Mouse (Mus musculus) forebrain, embryonic 16.5 days (tissue): ENCODE data around the gene Mad1l1. TPM values are rescaled to one million over a fixed set of nuclear protein-coding genes. Genes with fewer than 3 reads are reported as not detected.

Experiments
- ATAC-seq: fragments of 200-750 bp; cut with Nextera tagmentation; 2 replicates; pipeline ENCODE4 v1.8.0; 2017; ENCODE audit warnings: mild to moderate bottlenecking, moderate library complexity
- H3K27ac ChIP-seq: fragments of 300-500 bp; sonication (generic); 2 replicates; pipeline ENCODE4 v1.5.1; 2014; ENCODE audit warnings: low read length, control low read depth
- H3K27me3 ChIP-seq: fragments of 300-500 bp; sonication (generic); replicated peaks from 2 replicates; pipeline ENCODE4 v1.6.1; 2014; ENCODE audit warnings: low read length; ENCODE audit not compliant: control insufficient read depth, insufficient read depth
- H3K36me3 ChIP-seq: fragments of 300-500 bp; sonication (generic); 2 replicates; pipeline ENCODE4 v1.6.1; 2014; ENCODE audit not compliant: control insufficient read depth, insufficient read depth
- H3K4me1 ChIP-seq: fragments of 300-500 bp; sonication (generic); replicated peaks from 2 replicates; pipeline ENCODE4 v1.6.1; 2014; ENCODE audit warnings: low read length; ENCODE audit not compliant: control insufficient read depth, insufficient read depth
- H3K4me2 ChIP-seq: fragments of 300-500 bp; sonication (generic); 2 replicates; pipeline ENCODE4 v1.6.1; 2014; ENCODE audit warnings: mild to moderate bottlenecking, low read length, control low read depth
- H3K4me3 ChIP-seq: fragments of 300-500 bp; sonication (generic); replicated peaks from 2 replicates; pipeline ENCODE4 v1.5.1; 2014; ENCODE audit warnings: mild to moderate bottlenecking, low read length, control low read depth
- H3K9ac ChIP-seq: fragments of 300-500 bp; sonication (generic); replicated peaks from 2 replicates; pipeline ENCODE4 v1.6.1; 2014; ENCODE audit warnings: low read depth, low read length, control low read depth
- H3K9me3 ChIP-seq: fragments of 300-500 bp; sonication (generic); 2 replicates; pipeline ENCODE4 v1.6.1; 2016; ENCODE audit warnings: low read length; ENCODE audit not compliant: control insufficient read depth
- WGBS: fragments of 180-500 bp; shearing (Covaris S2); extraction: QIAGEN DNeasy Blood & Tissue Kit; methylation state at CpG from one replicate; pipeline ENCODE4 v1.1.7; 2014; 5-methylcytosine and 5-hydroxymethylcytosine counted together
- polyA plus RNA-seq: library from polyadenylated mRNA; unstranded; fragments of >200 nt; fragmentation: Nextera tagmentation; extraction: Ambion mirVana; gene quantifications from 2 replicates; pipeline ENCODE4 v1.2.1, GENCODE M21; 2015

Gene Mad1l1
- polyA plus RNA-seq, 1 experiment from 2014 or later, result 33.4 TPM

DNA sequence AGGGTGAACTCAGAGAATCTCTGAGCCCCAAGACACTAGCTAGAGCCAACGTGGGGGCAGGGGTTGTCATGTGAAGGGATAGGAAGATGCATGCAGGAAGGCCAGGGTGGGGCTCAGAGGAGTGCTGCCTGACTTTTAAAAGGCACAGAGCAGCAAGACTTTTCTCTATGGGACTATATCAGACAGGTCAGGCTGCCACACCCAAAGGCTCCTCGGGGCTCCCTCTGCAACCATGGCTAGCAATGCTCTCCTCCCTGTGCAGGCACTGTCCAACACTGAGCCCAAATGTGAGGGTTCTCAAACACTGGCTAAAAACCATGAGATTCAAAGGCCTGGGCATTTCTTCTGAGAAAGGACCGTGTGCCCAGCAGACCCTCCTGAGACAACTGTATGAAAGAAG lies 82.5 kb downstream of the Mad1l1 start:
- no peak overlapping the region for H3K4me2 ChIP-seq
- no peaks in the 10 kb centered on the region for H3K9me3 ChIP-seq
- no peak for ATAC-seq
- no peak overlapping the region for H3K4me3 ChIP-seq
- no peaks in the 10 kb centered on the region; the same call in 1 of the 2 replicates for H3K4me1 ChIP-seq
- WGBS, result 87% methylated on average over 3 of the region's 3 CpGs
- H3K9ac ChIP-seq, result no peak overlapping the region
- no peaks in the 10 kb centered on the region for H3K27me3 ChIP-seq
- H3K27ac ChIP-seq, result no peak overlapping the region
- H3K36me3 ChIP-seq, result no peaks in the 10 kb centered on the region

DNA sequence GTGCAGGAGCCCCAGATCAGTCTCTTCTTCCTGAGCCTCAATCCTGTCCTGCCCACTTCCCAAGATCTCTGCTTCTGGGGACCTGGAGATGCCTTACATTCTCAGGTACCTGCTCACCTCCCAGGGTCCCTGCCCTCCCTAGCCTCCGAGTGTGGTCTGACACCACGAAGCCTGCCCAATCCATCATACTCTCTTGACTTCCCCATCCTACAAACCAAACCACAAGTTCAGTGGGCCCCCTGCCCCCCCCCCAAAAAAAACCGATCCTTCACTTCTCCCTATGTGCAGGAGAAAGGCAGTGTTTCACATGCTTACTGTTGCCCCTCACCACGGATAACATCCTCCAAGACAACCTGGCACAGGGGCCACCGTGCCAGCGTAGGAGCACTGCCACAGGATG lies 90.5 kb downstream of the Mad1l1 start:
- no peak overlapping the region for H3K9ac ChIP-seq
- H3K27ac ChIP-seq, result no peak overlapping the region
- no peaks in the 10 kb centered on the region; the same call in 1 of the 2 replicates for H3K4me1 ChIP-seq
- H3K27me3 ChIP-seq, result no peaks in the 10 kb centered on the region
- no peaks in the 10 kb centered on the region for H3K9me3 ChIP-seq
- no peaks in the 10 kb centered on the region for H3K36me3 ChIP-seq
- H3K4me2 ChIP-seq, result no peak overlapping the region
- ATAC-seq, result no peak
- WGBS, result 93% methylated on average over 6 of the region's 6 CpGs
- no peak overlapping the region for H3K4me3 ChIP-seq

DNA sequence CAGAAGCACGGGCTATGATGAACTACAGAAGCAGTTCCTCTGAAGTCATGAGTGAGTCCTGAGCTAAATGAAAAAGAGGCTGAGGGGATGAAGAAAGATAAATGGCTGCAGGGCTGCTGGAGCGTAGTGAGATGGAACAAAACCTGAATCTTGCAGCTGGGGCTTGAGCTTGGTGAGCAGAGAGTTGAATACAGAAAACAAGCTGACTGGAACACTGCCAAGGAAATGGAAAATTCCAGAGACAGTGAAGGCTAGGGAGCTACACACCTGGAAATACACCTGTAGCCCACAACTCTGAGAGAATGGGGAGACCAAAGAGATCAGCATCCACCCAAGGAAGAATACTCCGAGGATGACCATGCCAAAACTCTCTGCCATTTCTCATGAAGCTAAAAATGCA lies 93.0 kb downstream of the Mad1l1 start:
- no peaks in the 10 kb centered on the region for H3K27me3 ChIP-seq
- H3K9me3 ChIP-seq, result no peaks in the 10 kb centered on the region
- H3K4me2 ChIP-seq, result no peak overlapping the region
- no peaks in the 10 kb centered on the region for H3K36me3 ChIP-seq
- H3K9ac ChIP-seq, result no peak overlapping the region
- 91% methylated on average over 3 of the region's 3 CpGs for WGBS
- no peak overlapping the region for H3K27ac ChIP-seq
- H3K4me3 ChIP-seq, result no peak overlapping the region
- ATAC-seq, result no peak
- peaks cover 8% of the 10 kb centered on the region; the same call in 1 of the 2 replicates for H3K4me1 ChIP-seq

DNA sequence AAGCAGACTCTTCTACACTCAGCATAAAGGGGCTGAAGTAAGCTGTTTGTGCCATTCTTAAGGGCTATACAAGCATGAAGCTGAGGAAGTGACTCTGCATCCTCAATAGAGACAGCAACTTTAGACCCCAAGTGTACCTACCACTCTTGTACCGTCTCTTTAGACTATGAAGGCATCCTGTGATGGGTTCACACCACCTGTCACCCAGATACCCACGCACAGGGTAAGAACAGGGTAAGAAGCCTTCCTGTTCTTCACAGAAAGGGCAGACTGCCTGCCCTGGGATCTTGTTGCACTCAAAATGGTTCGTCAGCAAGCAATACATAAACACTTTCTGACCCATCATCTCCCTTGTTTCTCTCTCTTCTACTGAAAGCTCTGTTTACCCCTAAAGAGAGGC lies 94.5 kb downstream of the Mad1l1 start:
- Histone ChIP-seq H3K9ac (no peak overlapping the region), H3K27me3 (no peaks in the 10 kb centered on the region), H3K4me2 (no peak overlapping the region), H3K4me1 (peaks cover 8% of the 10 kb centered on the region; the same call in 1 of the 2 replicates), H3K9me3 (no peaks in the 10 kb centered on the region), H3K4me3 (no peak overlapping the region), H3K27ac (no peak overlapping the region), H3K36me3 (no peaks in the 10 kb centered on the region)
- 84% methylated on average over 3 of the region's 3 CpGs for WGBS
- ATAC-seq, result no peak

GRCm38 (mm10) chr5:140225881-140226280 lies 95.5 kb downstream of the Mad1l1 start:
- Histone ChIP-seq H3K4me3 (no peak overlapping the region), H3K27ac (no peak overlapping the region), H3K9ac (no peak overlapping the region), H3K9me3 (no peaks in the 10 kb centered on the region), H3K4me1 (peaks cover 8% of the 10 kb centered on the region; the same call in 1 of the 2 replicates), H3K27me3 (no peaks in the 10 kb centered on the region), H3K36me3 (no peaks in the 10 kb centered on the region), H3K4me2 (no peak overlapping the region)
- ATAC-seq, result no peak
- 83% methylated on average over 2 of the region's 2 CpGs for WGBS

GRCm38 (mm10) chr5:140225103-140225502 lies 96.2 kb downstream of the Mad1l1 start:
- H3K4me2 ChIP-seq, result no peak overlapping the region
- no peaks in the 10 kb centered on the region for H3K27me3 ChIP-seq
- H3K9ac ChIP-seq, result no peak overlapping the region
- H3K9me3 ChIP-seq, result no peaks in the 10 kb centered on the region
- H3K36me3 ChIP-seq, result no peaks in the 10 kb centered on the region
- H3K4me1 ChIP-seq, result peaks cover 8% of the 10 kb centered on the region; the same call in 1 of the 2 replicates
- no peak overlapping the region for H3K27ac ChIP-seq
- WGBS, result 80% methylated on average over 2 of the region's 2 CpGs
- no peak overlapping the region for H3K4me3 ChIP-seq
- ATAC-seq, result no peak

DNA sequence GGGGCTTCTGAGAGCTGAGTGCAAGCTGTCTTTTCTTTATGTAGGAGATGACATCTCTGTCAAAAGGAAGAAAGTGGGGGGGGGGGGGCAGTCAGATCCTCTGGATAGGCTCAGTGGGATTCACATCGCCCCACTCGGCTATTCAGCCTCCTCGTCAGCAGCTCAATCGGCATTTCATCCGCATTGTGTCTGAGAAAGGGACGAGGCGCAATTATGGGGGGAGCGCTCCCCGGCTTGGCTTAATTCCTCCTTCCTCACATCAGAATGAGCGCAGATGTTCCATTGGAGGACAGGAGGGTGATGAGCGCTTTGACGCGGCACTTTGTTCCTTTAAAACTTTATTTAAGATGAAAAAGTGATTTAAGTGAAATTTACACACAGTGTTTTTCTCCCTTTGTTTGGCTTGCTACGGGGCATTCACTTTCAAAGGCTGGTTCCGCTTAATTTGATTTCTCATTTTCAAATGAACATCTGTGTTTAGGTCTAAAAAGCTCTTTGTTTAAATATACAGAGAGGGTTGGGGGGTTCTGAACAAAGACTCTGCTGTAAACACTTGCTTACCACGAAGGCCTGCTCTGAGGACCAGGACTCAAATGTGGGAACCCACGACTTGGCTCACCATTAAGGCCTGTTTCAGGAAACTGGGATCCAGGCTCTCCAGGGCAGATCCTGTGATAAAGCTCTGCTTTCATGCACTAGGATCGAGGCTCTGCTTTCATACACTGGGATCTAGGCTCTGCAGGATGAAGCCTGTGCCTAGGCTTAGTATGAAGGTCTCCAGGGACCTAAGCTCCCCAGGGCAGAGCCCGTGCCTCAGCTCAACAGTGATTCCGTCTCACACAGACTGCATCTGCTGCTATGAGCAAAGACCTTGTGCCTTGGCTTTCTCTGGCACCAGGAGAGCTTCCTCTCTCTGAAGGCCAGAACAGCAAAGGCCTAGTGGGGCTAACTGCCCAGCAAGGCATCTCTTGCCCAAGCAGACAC lies 98.0 kb downstream of the Mad1l1 start:
- H3K9me3 ChIP-seq, result no peaks in the 10 kb centered on the region

GRCm38 (mm10) chr5:140221016-140221650 lies 100.2 kb downstream of the Mad1l1 start:
- 74% methylated on average over 3 of the region's 3 CpGs for WGBS
- Histone ChIP-seq H3K9me3 (no peaks in the 10 kb centered on the region), H3K4me2 (no peak overlapping the region), H3K27me3 (no peaks in the 10 kb centered on the region), H3K4me1 (peaks cover 11% of the 10 kb centered on the region), H3K27ac (no peak overlapping the region), H3K36me3 (no peaks in the 10 kb centered on the region), H3K9ac (no peak overlapping the region), H3K4me3 (no peak overlapping the region)
- ATAC-seq, result no peak

More for the DNA sequence above, 98.0 kb downstream of the Mad1l1 start:
- Histone ChIP-seq H3K27me3 (no peaks in the 10 kb centered on the region), H3K9ac (no peak overlapping the region), H3K4me2 (no peak overlapping the region), H3K4me1 (peaks cover 8% of the 10 kb centered on the region; the same call in 1 of the 2 replicates), H3K4me3 (no peak overlapping the region), H3K27ac (peak overlapping the region; percentile 13; the same call in 1 of the 2 replicates), H3K36me3 (no peaks in the 10 kb centered on the region)
- WGBS, result 14% methylated on average over 20 of the region's 20 CpGs
- ATAC-seq, result peak; percentile 79

DNA sequence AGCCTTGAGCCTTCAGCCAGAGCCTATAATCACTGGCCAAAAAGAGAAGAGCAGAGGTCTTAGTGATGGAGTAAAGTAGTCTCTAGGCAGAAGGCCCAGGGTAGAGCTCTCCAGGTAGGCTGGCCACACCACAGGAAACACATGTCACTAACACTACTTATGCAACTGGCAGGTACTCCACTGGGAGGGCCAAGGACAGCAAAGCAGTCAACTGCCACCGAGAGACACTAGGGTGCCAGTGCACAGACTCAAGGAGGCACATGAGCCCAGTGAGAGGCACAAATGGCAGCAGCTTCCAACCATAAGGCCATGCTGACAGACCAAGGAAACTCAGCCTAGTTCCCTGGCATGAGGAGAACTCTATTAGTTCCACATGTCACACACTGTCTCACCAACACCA lies 102.1 kb downstream of the Mad1l1 start:
- no peak overlapping the region for H3K9ac ChIP-seq
- no peaks in the 10 kb centered on the region for H3K36me3 ChIP-seq
- H3K27ac ChIP-seq, result no peak overlapping the region
- no peak overlapping the region for H3K4me3 ChIP-seq
- ATAC-seq, result no peak
- WGBS, result 95% methylated on average over 1 of the region's 1 CpGs
- H3K4me2 ChIP-seq, result no peak overlapping the region
- no peaks in the 10 kb centered on the region for H3K9me3 ChIP-seq
- peaks cover 7% of the 10 kb centered on the region for H3K4me1 ChIP-seq
- H3K27me3 ChIP-seq, result no peaks in the 10 kb centered on the region
